In genomic region chr15:102521480-102521879, GRCm38 (mm10) we compare ENCODE assay signal across 19 mouse cellular contexts. TPM values are rescaled to one million over a fixed set of nuclear protein-coding genes. Genes with fewer than 3 reads are reported as not detected.
DNase-seq lines count a peak whose midpoint lies in the region; ATAC-seq and TF ChIP-seq lines count a peak whose summit lies in the region.
"Had no signal": no experiment of that assay in that cellular context is flagged by ENCODE, and none has a peak within 500 bp of the region (broad histone marks: within the 10 kb centered on the region; RNA-seq: fewer than 3 reads in every experiment).

No protein-coding gene starts in this region.

- no peaks in the 10 kb centered on the region for H3K27me3 ChIP-seq in intestine, embryonic 14.5 days (replicated peaks; ENCODE audit: control insufficient read depth, insufficient read depth, low read length)
- no peaks in the 10 kb centered on the region for H3K27me3 ChIP-seq in intestine, embryonic 15.5 days (replicated peaks)
- H3K27me3 ChIP-seq in midbrain, embryonic 11.5 days (ENCODE audit: control insufficient read depth, insufficient read depth, low read length), result no peaks in the 10 kb centered on the region
- no peaks in the 10 kb centered on the region for H3K27me3 ChIP-seq in midbrain, postnatal 0 days (ENCODE audit: insufficient read depth, low read length)
- H3K27me3 ChIP-seq: forebrain, embryonic 15.5 days; heart, embryonic 15.5 days; hindbrain, embryonic 15.5 days had no signal

- no peak overlapping the region for H3K4me3 ChIP-seq in intestine, embryonic 14.5 days (ENCODE audit: low read depth, low read length)
- H3K4me3 ChIP-seq in intestine, embryonic 15.5 days (replicated peaks), result no peak overlapping the region
- no peak overlapping the region for H3K4me3 ChIP-seq in midbrain, embryonic 11.5 days (ENCODE audit: low read depth, low read length)
- no peak overlapping the region for H3K4me3 ChIP-seq in midbrain, postnatal 0 days (ENCODE audit: low read depth, low read length)
- H3K4me3 ChIP-seq: embryonic facial prominence, embryonic 10.5 days; forebrain, embryonic 15.5 days; heart, embryonic 10.5 days; heart, embryonic 15.5 days; hindbrain, embryonic 15.5 days had no signal

- H3K27ac ChIP-seq in intestine, embryonic 14.5 days (ENCODE audit: low read depth), result no peak overlapping the region
- H3K27ac ChIP-seq in intestine, embryonic 15.5 days, result no peak overlapping the region
- no peak overlapping the region for H3K27ac ChIP-seq in midbrain, embryonic 11.5 days (ENCODE audit: low read depth, low read length)
- H3K27ac ChIP-seq in midbrain, postnatal 0 days (ENCODE audit: low read depth, low read length), result no peak overlapping the region
- H3K27ac ChIP-seq: embryonic facial prominence, embryonic 10.5 days; forebrain, embryonic 15.5 days; heart, embryonic 10.5 days; hindbrain, embryonic 15.5 days had no signal

- H3K4me1 ChIP-seq in intestine, embryonic 14.5 days (replicated peaks; ENCODE audit: control insufficient read depth, insufficient read depth, low read length), result peaks cover 17% of the 10 kb centered on the region
- peaks cover 11% of the 10 kb centered on the region for H3K4me1 ChIP-seq in intestine, embryonic 15.5 days (replicated peaks)
- H3K4me1 ChIP-seq in midbrain, embryonic 11.5 days (ENCODE audit: control insufficient read depth, insufficient read depth, low read length), result peaks cover 8% of the 10 kb centered on the region
- peaks cover 6% of the 10 kb centered on the region for H3K4me1 ChIP-seq in midbrain, postnatal 0 days (ENCODE audit: insufficient read depth, low read length)

- H3K9ac ChIP-seq in intestine, embryonic 14.5 days (ENCODE audit: low read length), result no peak overlapping the region
- no peak overlapping the region for H3K9ac ChIP-seq in intestine, embryonic 15.5 days
- no peak overlapping the region for H3K9ac ChIP-seq in midbrain, embryonic 11.5 days (ENCODE audit: low read length)
- no peak overlapping the region for H3K9ac ChIP-seq in midbrain, postnatal 0 days (replicated peaks; ENCODE audit: low read length, poor library complexity, severe bottlenecking)
- H3K9ac ChIP-seq: forebrain, embryonic 15.5 days; hindbrain, embryonic 15.5 days had no signal

- H3K36me3 ChIP-seq in intestine, embryonic 14.5 days (ENCODE audit: control insufficient read depth, insufficient read depth, low read length), result peaks cover 44% of the 10 kb centered on the region
- H3K36me3 ChIP-seq in intestine, embryonic 15.5 days, result peaks cover 20% of the 10 kb centered on the region
- H3K36me3 ChIP-seq in midbrain, embryonic 11.5 days (ENCODE audit: control insufficient read depth, insufficient read depth, low read length), result no peaks in the 10 kb centered on the region
- H3K36me3 ChIP-seq in midbrain, postnatal 0 days (ENCODE audit: insufficient read depth, low read length), result peaks cover 21% of the 10 kb centered on the region

- no peak overlapping the region for H3K4me2 ChIP-seq in intestine, embryonic 14.5 days (ENCODE audit: low read length)
- H3K4me2 ChIP-seq in intestine, embryonic 15.5 days (replicated peaks), result no peak overlapping the region
- no peak overlapping the region for H3K4me2 ChIP-seq in midbrain, embryonic 11.5 days
- no peak overlapping the region for H3K4me2 ChIP-seq in midbrain, postnatal 0 days (ENCODE audit: low read depth, low read length, poor library complexity, severe bottlenecking)
- H3K4me2 ChIP-seq: forebrain, embryonic 15.5 days; heart, embryonic 15.5 days; hindbrain, embryonic 15.5 days had no signal

- no peaks in the 10 kb centered on the region for H3K9me3 ChIP-seq in intestine, embryonic 14.5 days (ENCODE audit: control insufficient read depth, low read length)
- no peaks in the 10 kb centered on the region for H3K9me3 ChIP-seq in intestine, embryonic 15.5 days
- H3K9me3 ChIP-seq in midbrain, embryonic 11.5 days (ENCODE audit: control insufficient read depth, low read length), result no peaks in the 10 kb centered on the region
- no peaks in the 10 kb centered on the region for H3K9me3 ChIP-seq in midbrain, postnatal 0 days (ENCODE audit: low read length)
- H3K9me3 ChIP-seq: embryonic facial prominence, embryonic 10.5 days; forebrain, embryonic 15.5 days; heart, embryonic 10.5 days; heart, embryonic 15.5 days; hindbrain, embryonic 15.5 days had no signal

- no peak for ATAC-seq in intestine, embryonic 14.5 days (replicated peaks; ENCODE audit: low FRiP score, low TSS enrichment, low read depth)
- ATAC-seq in intestine, embryonic 15.5 days, result no peak
- no peak for ATAC-seq in midbrain, embryonic 11.5 days (ENCODE audit: low FRiP score)
- no peak for ATAC-seq in midbrain, postnatal 0 days (ENCODE audit: low FRiP score)
- ATAC-seq: forebrain, embryonic 15.5 days had no signal

- TF ChIP-seq CTCF in midbrain, postnatal 0 days (IDR thresholded peaks at IDR 0.05), result no peak

- 73% methylated on average over 4 of the region's 4 CpGs for WGBS in intestine, embryonic 14.5 days
- 83% methylated on average over 4 of the region's 4 CpGs for WGBS in intestine, embryonic 15.5 days
- WGBS in midbrain, embryonic 11.5 days, result 70% methylated on average over 4 of the region's 4 CpGs
- WGBS in midbrain, postnatal 0 days, result 82% methylated on average over 4 of the region's 4 CpGs

- DNase-seq in cerebellum, adult 9-11 months, result peak; percentile 51
- DNase-seq in cerebellum, postnatal 10 days, result no peak
- peak; percentile 32 for DNase-seq in intestine, embryonic 14.5 days (ENCODE audit: low spot score)
- peak; percentile 39 for DNase-seq in midbrain, embryonic 11.5 days (ENCODE audit: low spot score, missing footprints)
- no peak for DNase-seq in midbrain, postnatal 0 days (ENCODE audit: low spot score)
- DNase-seq: adrenal gland, adult 8-10 months; adrenal gland, postnatal 36 days; gastrocnemius, postnatal 36 days; heart, adult 18-20 months; heart, postnatal 36 days; kidney, adult 11 months had no signal

RNA-seq across cellular contexts. Expression of gene Npff, which starts 3.3 kb away (rescaled TPM):
- polyA plus RNA-seq in intestine, embryonic 14.5 days (2014; fragmentation: Nextera tagmentation; extraction: Ambion mirVana), result 1.5 and 2.2 TPM in 2 replicates
- polyA plus RNA-seq in intestine, embryonic 15.5 days (2015; fragmentation: Nextera tagmentation; extraction: Ambion mirVana), result 1.3 and 1.6 TPM in 2 replicates
- polyA plus RNA-seq in midbrain, embryonic 11.5 days (2014; fragmentation: Nextera tagmentation; extraction: Ambion mirVana), result 0.98 and 1.9 TPM in 2 replicates
- total RNA-seq in midbrain, postnatal 0 days (2014; rRNA removed), result 2.6 and 2.7 TPM in 2 replicates
- 0.99 and 1.3 TPM in 2 replicates for polyA plus RNA-seq in midbrain, postnatal 0 days (2015; fragmentation: Nextera tagmentation; extraction: Ambion mirVana)

RNA-seq across cellular contexts. Expression of gene Tarbp2, which starts 3.5 kb away (rescaled TPM):
- 105 TPM in 2 replicates for polyA plus RNA-seq in intestine, embryonic 14.5 days (2014; fragmentation: Nextera tagmentation; extraction: Ambion mirVana)
- polyA plus RNA-seq in intestine, embryonic 15.5 days (2015; fragmentation: Nextera tagmentation; extraction: Ambion mirVana), result 94.1 and 101 TPM in 2 replicates
- polyA plus RNA-seq in midbrain, embryonic 11.5 days (2014; fragmentation: Nextera tagmentation; extraction: Ambion mirVana), result 91.2 and 96.6 TPM in 2 replicates
- total RNA-seq in midbrain, postnatal 0 days (2014; rRNA removed), result 78.4 and 96.9 TPM in 2 replicates
- polyA plus RNA-seq in midbrain, postnatal 0 days (2015; fragmentation: Nextera tagmentation; extraction: Ambion mirVana), result 107 and 116 TPM in 2 replicates

RNA-seq across cellular contexts. Expression of gene Map3k12, which starts 4.6 kb away (rescaled TPM):
- polyA plus RNA-seq in intestine, embryonic 14.5 days (2014; fragmentation: Nextera tagmentation; extraction: Ambion mirVana), result 13.5 and 14.9 TPM in 2 replicates
- polyA plus RNA-seq in intestine, embryonic 15.5 days (2015; fragmentation: Nextera tagmentation; extraction: Ambion mirVana), result 10.8 and 11.0 TPM in 2 replicates
- polyA plus RNA-seq in midbrain, embryonic 11.5 days (2014; fragmentation: Nextera tagmentation; extraction: Ambion mirVana), result 16.4 and 19.7 TPM in 2 replicates
- total RNA-seq in midbrain, postnatal 0 days (2014; rRNA removed), result 73.3 and 82.1 TPM in 2 replicates
- 49.7 and 50.1 TPM in 2 replicates for polyA plus RNA-seq in midbrain, postnatal 0 days (2015; fragmentation: Nextera tagmentation; extraction: Ambion mirVana)

RNA-seq across cellular contexts. Expression of gene Gm10337, which starts 18.0 kb away (rescaled TPM):
- polyA plus RNA-seq in intestine, embryonic 14.5 days (2014; fragmentation: Nextera tagmentation; extraction: Ambion mirVana), result 3.4 TPM in 1 of 2 replicates, not detected in the other
- polyA plus RNA-seq in intestine, embryonic 15.5 days (2015; fragmentation: Nextera tagmentation; extraction: Ambion mirVana), result 5.4 TPM in 1 of 2 replicates, not detected in the other
- 6.7 TPM in 1 of 2 replicates, not detected in the other for polyA plus RNA-seq in midbrain, embryonic 11.5 days (2014; fragmentation: Nextera tagmentation; extraction: Ambion mirVana)
- not detected in 2 replicates for total RNA-seq in midbrain, postnatal 0 days (2014; rRNA removed)
- polyA plus RNA-seq in midbrain, postnatal 0 days (2015; fragmentation: Nextera tagmentation; extraction: Ambion mirVana), result 15.9 and 18.2 TPM in 2 replicates
- total RNA-seq: adrenal gland, postnatal 36 days; ES-E14; gastrocnemius, adult 8-10 months; gastrocnemius, postnatal 36 days; heart, adult 18-20 months; heart, postnatal 36 days had no signal
- polyA plus RNA-seq: heart, embryonic 10.5 days had no signal

RNA-seq across cellular contexts. Expression of gene Pcbp2, which starts 51.1 kb away (rescaled TPM):
- polyA plus RNA-seq in intestine, embryonic 14.5 days (2014; fragmentation: Nextera tagmentation; extraction: Ambion mirVana), result 275 and 289 TPM in 2 replicates
- polyA plus RNA-seq in intestine, embryonic 15.5 days (2015; fragmentation: Nextera tagmentation; extraction: Ambion mirVana), result 178 and 182 TPM in 2 replicates
- polyA plus RNA-seq in midbrain, embryonic 11.5 days (2014; fragmentation: Nextera tagmentation; extraction: Ambion mirVana), result 234 and 255 TPM in 2 replicates
- 150 and 181 TPM in 2 replicates for total RNA-seq in midbrain, postnatal 0 days (2014; rRNA removed)
- polyA plus RNA-seq in midbrain, postnatal 0 days (2015; fragmentation: Nextera tagmentation; extraction: Ambion mirVana), result 90.3 and 103 TPM in 2 replicates

Comparison
In these comparisons a context has a peak if more than half of its experiments do, and no peak if none do; other contexts are left out.
1. DNase-seq: peak in cerebellum, adult 9-11 months (single experiment), intestine, embryonic 14.5 days (single experiment) and midbrain, embryonic 11.5 days (single experiment); none in cerebellum, postnatal 10 days (0 of 2) and midbrain, postnatal 0 days (single experiment).